Mouse (Mus musculus): ENCODE measurements at regions not wholly inside any gene's neighbourhood (a gene's known extent, or its start where the extent isn't known, plus 50 kb on each side); places are given as distances from the start of the nearest gene placed in this dataset.

DNA sequence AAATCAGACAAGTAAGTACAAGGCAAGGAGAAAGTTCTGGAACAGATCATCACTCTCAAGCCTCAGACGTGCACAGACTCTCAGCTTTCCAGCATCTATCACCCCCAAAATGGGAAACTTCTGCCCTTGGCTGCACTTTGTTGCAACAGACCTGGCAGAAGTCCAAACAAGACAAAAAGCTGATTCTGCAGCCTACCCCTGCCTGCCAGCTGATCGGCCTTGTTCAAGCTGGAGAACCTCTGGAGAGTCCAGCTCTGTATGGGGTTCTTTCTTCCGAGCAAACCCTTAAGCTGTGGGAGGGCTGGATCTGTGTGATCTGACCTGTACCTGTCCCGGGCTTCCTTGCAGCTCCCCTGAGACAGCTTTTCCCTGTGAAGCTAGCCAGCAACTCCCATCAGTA lies 299.7 kb upstream of the Klf3 start:
- H3K4me1 ChIP-seq = peaks cover 35% of the 10 kb centered on the region
- H3K4me2 ChIP-seq (replicated peaks) = no peak overlapping the region
- no peaks in the 10 kb centered on the region for H3K9me3 ChIP-seq
- no peak overlapping the region for H3K9ac ChIP-seq
- H3K4me3 ChIP-seq = no peak overlapping the region
- H3K27me3 ChIP-seq = no peaks in the 10 kb centered on the region
- peak overlapping the region; percentile 75 for H3K27ac ChIP-seq
- no peaks in the 10 kb centered on the region for H3K36me3 ChIP-seq
- 29% methylated on average over 4 of the region's 4 CpGs for WGBS
- ATAC-seq (ENCODE audit: insufficient number of reproducible peaks, insufficient read depth, low FRiP score, low TSS enrichment) = no peak

GRCm38 (mm10) chr5:64504507-64504906 lies 298.7 kb upstream of the Klf3 start:
- Histone ChIP-seq H3K4me1 (peaks cover 35% of the 10 kb centered on the region), H3K27me3 (no peaks in the 10 kb centered on the region), H3K27ac (no peak overlapping the region), H3K4me2 (replicated peaks) (no peak overlapping the region), H3K4me3 (no peak overlapping the region), H3K9ac (no peak overlapping the region), H3K9me3 (no peaks in the 10 kb centered on the region), H3K36me3 (no peaks in the 10 kb centered on the region)
- WGBS = 46% methylated on average over 6 of the region's 6 CpGs
- no peak for ATAC-seq (ENCODE audit: insufficient number of reproducible peaks, insufficient read depth, low FRiP score, low TSS enrichment)

GRCm38 (mm10) chr5:64505227-64505834 lies 297.9 kb upstream of the Klf3 start:
- peak overlapping the region; percentile 48 for H3K4me2 ChIP-seq (replicated peaks)
- H3K36me3 ChIP-seq = no peaks in the 10 kb centered on the region
- H3K27me3 ChIP-seq = no peaks in the 10 kb centered on the region
- peaks cover 32% of the 10 kb centered on the region for H3K4me1 ChIP-seq
- H3K4me3 ChIP-seq = peak overlapping the region; percentile 21
- no peaks in the 10 kb centered on the region for H3K9me3 ChIP-seq
- peak overlapping the region; percentile 82 for H3K27ac ChIP-seq
- 0 out of 2 replicates have a peak, but pooled peaks have one; percentile 43 for ATAC-seq (ENCODE audit: insufficient number of reproducible peaks, insufficient read depth, low FRiP score, low TSS enrichment)
- H3K9ac ChIP-seq = no peak overlapping the region
- WGBS = under 1% methylated on average over 17 of the region's 17 CpGs

GRCm38 (mm10) chr5:64505835-64506600 lies 297.2 kb upstream of the Klf3 start:
- Histone ChIP-seq H3K36me3 (no peaks in the 10 kb centered on the region), H3K9me3 (no peaks in the 10 kb centered on the region), H3K27ac (peak overlapping the region; percentile 82), H3K27me3 (no peaks in the 10 kb centered on the region), H3K4me3 (peak overlapping the region; percentile 18; the same call in 1 of the 2 replicates), H3K4me2 (replicated peaks) (peak overlapping the region; percentile 48), H3K4me1 (peaks cover 26% of the 10 kb centered on the region), H3K9ac (no peak overlapping the region)
- 0 out of 2 replicates have a peak, but pooled peaks have one; percentile 22 for ATAC-seq (ENCODE audit: insufficient number of reproducible peaks, insufficient read depth, low FRiP score, low TSS enrichment)
- 3% methylated on average over 15 of the region's 15 CpGs for WGBS

DNA sequence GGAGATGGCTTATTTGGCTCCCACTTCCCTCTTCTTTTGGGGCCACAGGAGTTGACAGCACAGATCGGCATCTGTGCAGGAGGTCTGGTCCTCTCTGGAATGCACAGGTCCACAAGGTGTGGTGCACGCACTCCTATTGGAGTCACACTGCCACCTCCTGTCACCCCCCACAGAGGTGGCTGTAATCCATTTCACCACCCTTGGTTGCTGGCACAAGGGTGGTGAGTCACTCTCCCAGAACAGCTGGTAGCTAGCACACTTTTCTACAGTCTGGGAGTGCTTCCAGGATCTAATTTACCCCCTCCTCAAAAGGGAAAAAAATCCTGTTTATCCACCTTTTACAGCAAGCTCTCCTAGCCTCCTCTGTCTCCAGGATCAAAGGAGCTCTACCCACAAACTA lies 294.6 kb upstream of the Klf3 start:
- Histone ChIP-seq H3K4me1 (peaks cover 24% of the 10 kb centered on the region), H3K27ac (no peak overlapping the region), H3K9ac (no peak overlapping the region), H3K4me3 (no peak overlapping the region), H3K4me2 (replicated peaks) (no peak overlapping the region), H3K36me3 (no peaks in the 10 kb centered on the region), H3K27me3 (no peaks in the 10 kb centered on the region), H3K9me3 (no peaks in the 10 kb centered on the region)
- 74% methylated on average over 2 of the region's 2 CpGs for WGBS
- no peak for ATAC-seq (ENCODE audit: insufficient number of reproducible peaks, insufficient read depth, low FRiP score, low TSS enrichment)

GRCm38 (mm10) chr5:64513155-64513945 lies 289.8 kb upstream of the Klf3 start:
- no peak for ATAC-seq (ENCODE audit: insufficient number of reproducible peaks, insufficient read depth, low FRiP score, low TSS enrichment)
- WGBS = 80% methylated on average over 20 of the region's 20 CpGs
- no peaks in the 10 kb centered on the region for H3K27me3 ChIP-seq

DNA sequence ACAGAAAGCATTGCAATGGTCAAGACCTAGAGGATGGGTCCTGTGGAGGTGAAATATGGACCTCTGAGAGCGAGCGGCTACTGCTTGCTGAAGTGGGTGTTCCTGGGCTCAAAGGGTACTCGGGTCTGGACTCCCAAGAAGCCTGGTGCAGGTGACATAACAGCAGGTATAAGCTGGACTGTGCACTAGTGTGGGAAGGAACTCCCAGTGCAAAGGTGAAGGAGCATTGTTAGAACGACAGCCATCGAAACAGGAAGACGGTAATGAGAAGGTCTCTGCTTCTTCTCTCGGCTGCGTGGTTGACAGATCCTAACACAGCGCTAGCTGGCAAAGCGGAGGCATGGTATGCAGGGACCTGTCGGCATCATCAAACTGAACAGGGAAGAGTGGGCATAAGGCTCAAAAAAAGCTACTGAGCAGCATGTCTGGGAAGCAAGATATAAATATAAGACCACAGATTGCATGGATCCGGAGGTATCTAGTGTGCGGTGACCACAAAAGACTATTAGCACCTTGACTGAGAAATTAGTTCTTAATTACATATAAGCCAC lies 287.0 kb upstream of the Klf3 start:
- H3K4me2 ChIP-seq (replicated peaks) = no peak overlapping the region
- H3K27ac ChIP-seq = no peak overlapping the region
- H3K9me3 ChIP-seq = no peaks in the 10 kb centered on the region
- ATAC-seq (ENCODE audit: insufficient number of reproducible peaks, insufficient read depth, low FRiP score, low TSS enrichment) = no peak
- H3K4me3 ChIP-seq = no peak overlapping the region
- H3K36me3 ChIP-seq = no peaks in the 10 kb centered on the region
- H3K9ac ChIP-seq = no peak overlapping the region
- H3K27me3 ChIP-seq = no peaks in the 10 kb centered on the region
- H3K4me1 ChIP-seq = no peaks in the 10 kb centered on the region
- WGBS = 85% methylated on average over 13 of the region's 13 CpGs

More at GRCm38 (mm10) chr5:64513155-64513945, 289.8 kb upstream of the Klf3 start:
- Histone ChIP-seq H3K9ac (no peak overlapping the region), H3K9me3 (no peaks in the 10 kb centered on the region), H3K4me3 (no peak overlapping the region), H3K4me1 (no peaks in the 10 kb centered on the region), H3K27ac (no peak overlapping the region), H3K4me2 (replicated peaks) (no peak overlapping the region), H3K36me3 (no peaks in the 10 kb centered on the region)

DNA sequence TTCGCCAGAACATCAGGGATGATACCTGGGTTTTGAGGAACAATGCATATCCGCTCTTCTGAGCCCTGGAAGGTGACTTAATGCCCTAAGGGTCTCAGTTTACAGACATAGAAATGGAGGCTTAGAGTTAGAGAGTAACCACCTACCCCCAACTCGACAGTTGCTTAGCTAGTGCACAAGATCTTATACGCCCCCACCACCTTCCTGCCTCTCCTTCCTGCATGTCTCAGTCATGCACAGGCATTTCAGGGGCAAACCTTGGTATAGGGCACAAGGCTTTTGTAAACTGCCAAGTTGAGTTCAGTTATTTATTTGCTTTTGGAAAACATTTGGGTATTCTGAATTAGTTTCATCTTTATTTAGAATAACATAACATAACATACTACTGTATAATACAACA lies 285.9 kb upstream of the Klf3 start:
- Histone ChIP-seq H3K36me3 (no peaks in the 10 kb centered on the region), H3K27ac (no peak overlapping the region)

DNA sequence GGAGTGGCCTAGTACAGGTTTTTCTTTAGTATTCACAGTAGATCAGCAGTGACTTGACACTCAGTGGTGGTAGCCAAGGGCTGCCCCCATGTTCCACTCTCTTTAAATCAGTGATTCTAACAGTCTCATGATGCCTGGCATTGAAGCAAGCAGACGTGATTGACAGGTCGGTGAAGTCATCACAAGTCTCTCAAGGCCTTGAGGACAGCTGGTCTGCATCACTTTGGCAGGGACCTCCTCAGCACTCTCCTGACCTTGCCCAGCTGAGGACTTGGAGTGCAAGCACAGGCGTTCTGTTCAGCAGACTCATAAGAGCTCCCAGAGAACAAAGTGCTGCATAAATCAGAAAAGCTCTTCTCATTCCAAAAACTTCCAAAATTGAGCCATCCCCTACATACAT lies 285.4 kb upstream of the Klf3 start:
- Histone ChIP-seq H3K4me3 (no peak overlapping the region), H3K9ac (no peak overlapping the region), H3K36me3 (no peaks in the 10 kb centered on the region), H3K4me2 (replicated peaks) (no peak overlapping the region), H3K4me1 (0 out of 2 replicates have a peak, but pooled peaks cover 2% of the 10 kb centered on the region), H3K27ac (no peak overlapping the region), H3K27me3 (no peaks in the 10 kb centered on the region), H3K9me3 (no peaks in the 10 kb centered on the region)
- WGBS = 31% methylated on average over 3 of the region's 3 CpGs
- ATAC-seq (ENCODE audit: insufficient number of reproducible peaks, insufficient read depth, low FRiP score, low TSS enrichment) = no peak

More for the DNA sequence above, 285.9 kb upstream of the Klf3 start:
- no peak overlapping the region for H3K4me3 ChIP-seq
- H3K27me3 ChIP-seq = no peaks in the 10 kb centered on the region
- 75% methylated on average over 4 of the region's 4 CpGs for WGBS
- H3K4me1 ChIP-seq = 0 out of 2 replicates have a peak, but pooled peaks cover 2% of the 10 kb centered on the region
- H3K9ac ChIP-seq = no peak overlapping the region
- H3K4me2 ChIP-seq (replicated peaks) = no peak overlapping the region
- H3K9me3 ChIP-seq = no peaks in the 10 kb centered on the region
- no peak for ATAC-seq (ENCODE audit: insufficient number of reproducible peaks, insufficient read depth, low FRiP score, low TSS enrichment)

DNA sequence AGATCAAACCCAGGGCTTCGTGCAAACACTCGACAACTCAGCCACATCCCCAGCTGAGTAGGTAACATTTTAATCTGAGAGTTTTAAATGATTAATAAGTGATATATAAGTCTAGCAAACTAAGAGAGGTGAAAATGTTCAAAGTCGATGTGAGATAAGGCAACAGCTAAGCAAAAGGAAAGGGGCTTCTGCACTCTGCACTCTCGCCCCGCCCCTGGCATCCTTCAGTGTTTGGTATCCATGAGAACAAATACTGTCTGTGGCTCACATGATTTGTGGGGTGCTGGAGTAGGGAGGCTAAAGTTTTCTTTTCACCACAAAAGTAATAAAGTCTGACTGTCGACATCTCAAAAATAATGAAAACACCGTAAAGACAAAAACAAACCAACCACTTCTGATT lies 284.2 kb upstream of the Klf3 start:
- Histone ChIP-seq H3K27me3 (no peaks in the 10 kb centered on the region), H3K4me2 (replicated peaks) (no peak overlapping the region), H3K27ac (no peak overlapping the region), H3K36me3 (no peaks in the 10 kb centered on the region), H3K9ac (no peak overlapping the region), H3K9me3 (no peaks in the 10 kb centered on the region), H3K4me1 (0 out of 2 replicates have a peak, but pooled peaks cover 2% of the 10 kb centered on the region), H3K4me3 (no peak overlapping the region)
- no peak for ATAC-seq (ENCODE audit: insufficient number of reproducible peaks, insufficient read depth, low FRiP score, low TSS enrichment)
- 88% methylated on average over 7 of the region's 7 CpGs for WGBS

- H3K9me3 ChIP-seq = no peaks in the 10 kb centered on the region
- H3K4me3 ChIP-seq = no peak overlapping the region
- H3K4me1 ChIP-seq = 0 out of 2 replicates have a peak, but pooled peaks cover 2% of the 10 kb centered on the region
- H3K4me2 ChIP-seq (replicated peaks) = no peak overlapping the region
- H3K27ac ChIP-seq = no peak overlapping the region
- H3K36me3 ChIP-seq = no peaks in the 10 kb centered on the region
- WGBS = 83% methylated on average over 12 of the region's 12 CpGs
- no peaks in the 10 kb centered on the region for H3K27me3 ChIP-seq
- no peak overlapping the region for H3K9ac ChIP-seq
- ATAC-seq (ENCODE audit: insufficient number of reproducible peaks, insufficient read depth, low FRiP score, low TSS enrichment) = no peak
Measured at GRCm38 (mm10) chr5:64519731-64520130, 283.5 kb upstream of the Klf3 start.
